Mouse (Mus musculus) thymus, adult 2 months (tissue): ENCODE measurements around the gene Neurod6. TPM values are rescaled to one million over a fixed set of nuclear protein-coding genes. Genes with fewer than 3 reads are reported as not detected.

ENCODE experiments used
- DNase-seq: peaks from one replicate; pipeline ENCODE4 v3.0.0; 2021
- H3K27ac ChIP-seq: fragments of 200-500 bp; 2 replicates; pipeline ENCODE4 v1.5.1; 2012; ENCODE audit warnings: low read length, control low read depth; ENCODE audit not compliant: control insufficient read depth, insufficient read depth
- H3K27me3 ChIP-seq: fragments of 200-500 bp; 2 replicates; pipeline ENCODE4 v1.6.1; 2012; ENCODE audit warnings: mild to moderate bottlenecking, low read length, moderate library complexity, mixed read lengths; ENCODE audit not compliant: control insufficient read depth, insufficient read depth
- H3K36me3 ChIP-seq: fragments of 200-500 bp; 2 replicates; pipeline ENCODE4 v1.6.1; 2012; ENCODE audit warnings: mild to moderate bottlenecking, low read length, moderate library complexity; ENCODE audit not compliant: control insufficient read depth, insufficient read depth
- H3K4me1 ChIP-seq: fragments of 200-500 bp; replicated peaks from 2 replicates; pipeline ENCODE4 v1.6.1; 2012; ENCODE audit warnings: low read length; ENCODE audit not compliant: control insufficient read depth, insufficient read depth
- H3K4me3 ChIP-seq: fragments of 200-500 bp; 2 replicates; pipeline ENCODE4 v1.5.1; 2012; ENCODE audit warnings: mild to moderate bottlenecking, low read length, control low read depth, moderate library complexity; ENCODE audit not compliant: control insufficient read depth, insufficient read depth
- CTCF ChIP-seq: fragments of 200-500 bp; IDR thresholded peaks from 2 replicates; pipeline ENCODE4 v1.5.1; 2012; ENCODE audit warnings: mild to moderate bottlenecking, control low read depth, low read length, moderate library complexity, borderline replicate concordance; ENCODE audit not compliant: control insufficient read depth, poor library complexity, insufficient read depth; ENCODE audit errors: extremely low read depth
- POLR2A ChIP-seq: fragments of 200-500 bp; IDR thresholded peaks from 2 replicates; pipeline ENCODE4 v1.6.1; 2012; ENCODE audit warnings: mild to moderate bottlenecking, low read length, control low read depth, moderate library complexity; ENCODE audit not compliant: control insufficient read depth, poor library complexity, insufficient read depth; ENCODE audit errors: extremely low read depth
- WGBS: fragments of 180-500 bp; shearing (Covaris S2); methylation state at CpG from one replicate; pipeline ENCODE4 v1.1.7; 2018; 5-methylcytosine and 5-hydroxymethylcytosine counted together
- polyA plus RNA-seq: library from polyadenylated mRNA; depleted of rRNA; stranded (reverse); fragments of >200 nt; gene quantifications from 2 replicates; pipeline ENCODE4 v1.2.3, GENCODE M21; 2012

The Neurod6 gene
- polyA plus RNA-seq, 1 experiment: not detected

- H3K27ac ChIP-seq: no peak overlapping the region
- TF ChIP-seq CTCF (no peak), POLR2A (no peak)
- H3K36me3 ChIP-seq: no peaks in the 10 kb centered on the region
- no peak for DNase-seq
- H3K27me3 ChIP-seq: no peaks in the 10 kb centered on the region; the same call in 1 of the 2 replicates
- H3K4me1 ChIP-seq: no peaks in the 10 kb centered on the region
- 6% methylated on average over 27 of the region's 27 CpGs for WGBS
- H3K4me3 ChIP-seq: no peak overlapping the region
Observed at GRCm38 (mm10) chr6:55676663-55677311, 4.3 kb downstream of the Neurod6 start.

- no peak for TF ChIP-seq POLR2A
- TF ChIP-seq CTCF: no peak
- 58% methylated on average over 6 of the region's 6 CpGs for whole genome bisulfite sequencing
- H3K4me3 ChIP-seq: no peak overlapping the region
- no peak overlapping the region for H3K27ac ChIP-seq
- no peaks in the 10 kb centered on the region for H3K36me3 ChIP-seq
- H3K4me1 ChIP-seq: no peaks in the 10 kb centered on the region
- no peaks in the 10 kb centered on the region; the same call in 1 of the 2 replicates for H3K27me3 ChIP-seq
- DNase-seq: no peak
Observed at GRCm38 (mm10) chr6:55676141-55676662, 4.9 kb downstream of the Neurod6 start.

- WGBS: 76% methylated on average over 3 of the region's 3 CpGs
- Histone ChIP-seq H3K27ac (no peak overlapping the region), H3K4me3 (no peak overlapping the region), H3K36me3 (no peaks in the 10 kb centered on the region), H3K27me3 (no peaks in the 10 kb centered on the region), H3K4me1 (no peaks in the 10 kb centered on the region)
- no peak for DNase-seq
- TF ChIP-seq POLR2A (no peak), CTCF (no peak)
Observed at GRCm38 (mm10) chr6:55667801-55668200, 13.3 kb downstream of the Neurod6 start.

GRCm38 (mm10) chr6:55661126-55661915 lies 19.7 kb downstream of the Neurod6 start:
- H3K27ac ChIP-seq: no peak overlapping the region
- 71% methylated on average over 5 of the region's 5 CpGs for WGBS
- no peak for DNase-seq

GRCm38 (mm10) chr6:55649996-55650395 lies 31.1 kb downstream of the Neurod6 start:
- WGBS: 73% methylated on average over 3 of the region's 3 CpGs
- TF ChIP-seq CTCF: no peak
- no peak for TF ChIP-seq POLR2A
- H3K4me1 ChIP-seq: no peaks in the 10 kb centered on the region; the same call in 1 of the 2 replicates
- H3K27ac ChIP-seq: no peak overlapping the region
- DNase-seq: no peak
- H3K27me3 ChIP-seq: no peaks in the 10 kb centered on the region
- H3K4me3 ChIP-seq: no peak overlapping the region
- H3K36me3 ChIP-seq: no peaks in the 10 kb centered on the region

More at GRCm38 (mm10) chr6:55661126-55661915, 19.7 kb downstream of the Neurod6 start:
- H3K27me3 ChIP-seq: no peaks in the 10 kb centered on the region
- TF ChIP-seq CTCF (no peak), POLR2A (no peak)
- no peaks in the 10 kb centered on the region for H3K36me3 ChIP-seq
- no peaks in the 10 kb centered on the region for H3K4me1 ChIP-seq
- H3K4me3 ChIP-seq: no peak overlapping the region

GRCm38 (mm10) chr6:55649581-55649980 lies 31.5 kb downstream of the Neurod6 start:
- WGBS: 93% methylated on average over 8 of the region's 8 CpGs
- DNase-seq: no peak

More at GRCm38 (mm10) chr6:55649581-55649980, 31.5 kb downstream of the Neurod6 start:
- Histone ChIP-seq H3K36me3 (no peaks in the 10 kb centered on the region), H3K27ac (no peak overlapping the region), H3K4me1 (no peaks in the 10 kb centered on the region; the same call in 1 of the 2 replicates), H3K27me3 (no peaks in the 10 kb centered on the region), H3K4me3 (no peak overlapping the region)
- TF ChIP-seq CTCF (no peak), POLR2A (no peak)
